ENCODE assay signal across 8 mouse cellular contexts in genomic region chr15:84756426-84756825, GRCm38 (mm10). TPM values are rescaled to one million over a fixed set of nuclear protein-coding genes. Genes with fewer than 3 reads are reported as not detected.
A peak's percentile ranks its signal among the peaks of the same experiment; 100 is the strongest.
DNase-seq lines count a peak whose midpoint lies in the region; ATAC-seq and TF ChIP-seq lines count a peak whose summit lies in the region.

No protein-coding gene starts in this region.

- no peaks in the 10 kb centered on the region for H3K36me3 ChIP-seq in hindbrain, embryonic 15.5 days
- H3K36me3 ChIP-seq in midbrain, embryonic 13.5 days: no peaks in the 10 kb centered on the region

- H3K27ac ChIP-seq in left cerebral cortex, adult 2 months: no peak overlapping the region
- 0 out of 2 replicates have a peak overlapping the region, but pooled peaks have one; percentile 28 for H3K27ac ChIP-seq in hindbrain, embryonic 15.5 days (replicated peaks)
- H3K27ac ChIP-seq in midbrain, embryonic 13.5 days: peak overlapping the region; percentile 54; the same call in 1 of the 2 replicates

- H3K4me2 ChIP-seq in hindbrain, embryonic 15.5 days: peak overlapping the region; percentile 63
- peak overlapping the region; percentile 59 for H3K4me2 ChIP-seq in midbrain, embryonic 13.5 days (replicated peaks)

- peak; percentile 21 to 35 for DNase-seq in left cerebral cortex, adult 2 months (ENCODE audit: extremely low spot score in 1 of 2, low spot score in 2 of 2)
- DNase-seq in left cerebral cortex, postnatal 10 days (ENCODE audit: extremely low spot score in 1 of 2, low spot score in 2 of 2): no peak
- peak; percentile 41 for DNase-seq in embryo, embryonic 10.5 days (ENCODE audit: low spot score)
- DNase-seq in B cell, adult 2 months: no peak
- no peak for DNase-seq in heart, postnatal 14 days

- peak overlapping the region; percentile 19 for H3K4me3 ChIP-seq in left cerebral cortex, adult 2 months
- peak overlapping the region; percentile 28 for H3K4me3 ChIP-seq in hindbrain, embryonic 15.5 days
- peak overlapping the region; percentile 37 for H3K4me3 ChIP-seq in midbrain, embryonic 13.5 days (replicated peaks)

- 1% methylated on average over 22 of the region's 22 CpGs for WGBS in hindbrain, embryonic 15.5 days
- 1% methylated on average over 22 of the region's 22 CpGs for WGBS in midbrain, embryonic 13.5 days

- peak overlapping the region; percentile 20; the same call in 1 of the 2 replicates for H3K9ac ChIP-seq in hindbrain, embryonic 15.5 days
- peak overlapping the region; percentile 44 for H3K9ac ChIP-seq in midbrain, embryonic 13.5 days (replicated peaks)

- no peaks in the 10 kb centered on the region for H3K9me3 ChIP-seq in hindbrain, embryonic 15.5 days
- no peaks in the 10 kb centered on the region for H3K9me3 ChIP-seq in midbrain, embryonic 13.5 days

- peaks cover 29% of the 10 kb centered on the region for H3K4me1 ChIP-seq in hindbrain, embryonic 15.5 days (replicated peaks)
- H3K4me1 ChIP-seq in midbrain, embryonic 13.5 days (replicated peaks): peaks cover 37% of the 10 kb centered on the region

- intact Hi-C loops in left cerebral cortex, adult 2 months (cut with DNase I): loop anchor here (5.0 kb wide), 4 partner anchors 136 to 316 kb away; partner anchors contain the start of genes Gm29666 and Nup50
- intact Hi-C loops in left cerebral cortex, postnatal 10 days (cut with DNase I): loop anchor here (5.0 kb wide), 1 partner anchor 166 kb away; the partner anchor contains the start of genes Gm29666 and Nup50
- intact Hi-C loops in heart, postnatal 14 days (cut with DNase I): loop anchor here (5.0 to 10.0 kb wide), 3 partner anchors 82 to 166 kb away; partner anchors contain the start of genes Gm29666 and Nup50

- no peaks in the 10 kb centered on the region for H3K27me3 ChIP-seq in hindbrain, embryonic 15.5 days
- peaks cover 24% of the 10 kb centered on the region for H3K27me3 ChIP-seq in midbrain, embryonic 13.5 days

- ATAC-seq in hindbrain, embryonic 15.5 days (ENCODE audit: low FRiP score, low read depth): peak; percentile 59
- peak; percentile 75 for ATAC-seq in midbrain, embryonic 13.5 days
- ATAC-seq in erythroid progenitor cell, adult 5-6 weeks (replicated peaks; ENCODE audit: low FRiP score, poor library complexity, severe bottlenecking): no peak

- TF ChIP-seq CTCF in left cerebral cortex, adult 2 months (IDR thresholded peaks at IDR 0.05): no peak

RNA-seq across cellular contexts. Expression of gene Arhgap8, which starts 36.6 kb away (rescaled TPM):
- not detected for total RNA-seq in left cerebral cortex, adult 2 months (2021)
- under 1 TPM; 0.30 to 0.60 TPM for total RNA-seq in left cerebral cortex, postnatal 10 days (2021)
- 0.75 and 0.92 TPM in 2 replicates for polyA plus RNA-seq in hindbrain, embryonic 15.5 days (2015; fragmentation: Nextera tagmentation; extraction: Ambion mirVana)
- polyA plus RNA-seq in midbrain, embryonic 13.5 days (2015; fragmentation: Nextera tagmentation; extraction: Ambion mirVana): 0.61 and 0.67 TPM in 2 replicates
- not detected in 2 replicates for total RNA-seq in erythroid progenitor cell, adult 5-6 weeks (2015; ENCODE audit: low replicate concordance)
- total RNA-seq in erythroid progenitor cell, adult 5-6 weeks (2017; ENCODE audit: low replicate concordance): not detected in 2 replicates
- total RNA-seq in heart, postnatal 14 days (2021): 1 to 10 TPM in 1 of 2 experiments, under 1 TPM in 1; 0.86 to 2.6 TPM

Comparison
In these comparisons a context has a peak if more than half of its experiments do, and no peak if none do; other contexts are left out.
1. DNase-seq: peak in left cerebral cortex, adult 2 months (2 of 2) and embryo, embryonic 10.5 days (single experiment); none in left cerebral cortex, postnatal 10 days (0 of 2), B cell, adult 2 months (0 of 2) and heart, postnatal 14 days (0 of 2).
2. Peak in every context shown above with its lines, with median percentiles within 50 percentile points of each other: H3K4me3 ChIP-seq.